Mouse (Mus musculus): ENCODE results near the gene Anks1b.

GRCm38 (mm10) chr10:90271321-90271720, 398.0 kb downstream of the Anks1b start:
- TF ChIP-seq CTCF (IDR thresholded peaks at IDR 0.05 in 2 of 3, conservative IDR thresholded peaks at IDR 0.05 in 1 of 3; ENCODE audit: control insufficient read depth in 1 of 3, insufficient read depth in 1 of 3, low read depth in 2 of 3, low read length in 3 of 3, poor library complexity in 1 of 3, severe bottlenecking in 1 of 3) = no peak
- TF ChIP-seq NRF1 (IDR thresholded peaks at IDR 0.05; ENCODE audit: insufficient read depth, low read depth, low read length, poor library complexity, severe bottlenecking) = no peak
- TF ChIP-seq GATA1 (IDR thresholded peaks at IDR 0.05; ENCODE audit: low read depth, low read length) = no peak
- no peak for TF ChIP-seq ZC3H11A (IDR thresholded peaks at IDR 0.05; ENCODE audit: low read depth, low read length)
- TF ChIP-seq GABPA (IDR thresholded peaks at IDR 0.05; ENCODE audit: low read depth, low read length) = no peak
- TF ChIP-seq MYC (IDR thresholded peaks at IDR 0.05; ENCODE audit: low read depth, low read length) = no peak
- TF ChIP-seq TCF12 (IDR thresholded peaks at IDR 0.05; ENCODE audit: low read depth, low read length) = no peak
- TF ChIP-seq POLR2A (IDR thresholded peaks at IDR 0.05; ENCODE audit: control insufficient read depth in 1 of 2, insufficient read depth in 1 of 2, low read depth in 1 of 2, low read length in 2 of 2, poor library complexity in 1 of 2) = no peak
- no peak for TF ChIP-seq KAT2A (conservative IDR thresholded peaks at IDR 0.05; ENCODE audit: low read depth, low read length)
- no peak for TF ChIP-seq UBTF (IDR thresholded peaks at IDR 0.05; ENCODE audit: borderline replicate concordance, insufficient read depth, low read depth, low read length)
- TF ChIP-seq JUND (IDR thresholded peaks at IDR 0.05; ENCODE audit: low read depth, low read length) = no peak
- no peak for TF ChIP-seq MAFK (IDR thresholded peaks at IDR 0.05; ENCODE audit: borderline replicate concordance, low read depth, low read length)
